Mouse (Mus musculus) midbrain, embryonic 15.5 days (tissue): Measurements from ENCODE around the gene Fbxl8. TPM values are rescaled to one million over a fixed set of nuclear protein-coding genes. Genes with fewer than 3 reads are reported as not detected.

Source experiments
- ATAC-seq: fragments of 200-750 bp; cut with Nextera tagmentation; replicated peaks from 2 replicates; pipeline ENCODE4 v1.8.0; 2017; ENCODE audit warnings: moderate TSS enrichment
- H3K27ac ChIP-seq: fragments of 300-500 bp; sonication (generic); 2 replicates; pipeline ENCODE4 v1.5.1; 2015; ENCODE audit warnings: mild to moderate bottlenecking, inconsistent platforms
- H3K27me3 ChIP-seq: fragments of 300-500 bp; sonication (generic); replicated peaks from 2 replicates; pipeline ENCODE4 v1.6.1; 2015; ENCODE audit warnings: inconsistent platforms
- H3K36me3 ChIP-seq: fragments of 300-500 bp; sonication (generic); replicated peaks from 2 replicates; pipeline ENCODE4 v1.6.1; 2015; ENCODE audit warnings: inconsistent platforms
- H3K4me1 ChIP-seq: fragments of 300-500 bp; sonication (generic); 2 replicates; pipeline ENCODE4 v1.6.1; 2015; ENCODE audit warnings: inconsistent platforms
- H3K4me2 ChIP-seq: fragments of 300-500 bp; sonication (generic); 2 replicates; pipeline ENCODE4 v1.6.1; 2015; ENCODE audit warnings: inconsistent platforms, mild to moderate bottlenecking, moderate library complexity
- H3K4me3 ChIP-seq: fragments of 300-500 bp; sonication (generic); 2 replicates; pipeline ENCODE4 v1.5.1; 2015; ENCODE audit warnings: mild to moderate bottlenecking, inconsistent platforms
- H3K9ac ChIP-seq: fragments of 300-500 bp; sonication (generic); 2 replicates; pipeline ENCODE4 v1.6.1; 2015; ENCODE audit warnings: mild to moderate bottlenecking, inconsistent platforms
- H3K9me3 ChIP-seq: fragments of 300-500 bp; sonication (generic); 2 replicates; pipeline ENCODE4 v1.6.1; 2016; ENCODE audit warnings: inconsistent platforms
- WGBS: fragments of 180-500 bp; shearing (Covaris S2); methylation state at CpG from one replicate; pipeline ENCODE4 v1.1.7; 2015; ENCODE audit warnings: mixed read lengths; 5-methylcytosine and 5-hydroxymethylcytosine counted together
- microRNA counts: library from miRNA; unstranded; fragments of <30 nt; microRNA quantifications from one replicate; lab custom pipeline; 2016
- microRNA-seq: library from miRNA; unstranded; fragments of <30 nt; microRNA quantifications from one replicate; pipeline ENCODE4, GENCODE M21; 2016
- polyA plus RNA-seq: library from polyadenylated mRNA; unstranded; fragments of >200 nt; fragmentation: Nextera tagmentation; extraction: Ambion mirVana; gene quantifications from 2 replicates; pipeline ENCODE4 v1.2.1, GENCODE M21; 2015

Fbxl8 gene
- polyA plus RNA-seq, 1 experiment from 2014 or later: 0.99 TPM

GRCm38 (mm10) chr8:105312891-105313481 lies 48.5 kb downstream of the Fbxl8 start:
- no peak for ATAC-seq
- no peak overlapping the region for H3K27ac ChIP-seq
- H3K9me3 ChIP-seq: no peaks in the 10 kb centered on the region
- H3K36me3 ChIP-seq: peaks cover 46% of the 10 kb centered on the region; the same call in 1 of the 2 replicates
- H3K4me2 ChIP-seq: no peak overlapping the region
- no peaks in the 10 kb centered on the region for H3K27me3 ChIP-seq
- WGBS: 94% methylated on average over 8 of the region's 8 CpGs
- no peak overlapping the region for H3K9ac ChIP-seq
- no peak overlapping the region for H3K4me3 ChIP-seq
- H3K4me1 ChIP-seq: no peaks in the 10 kb centered on the region

DNA sequence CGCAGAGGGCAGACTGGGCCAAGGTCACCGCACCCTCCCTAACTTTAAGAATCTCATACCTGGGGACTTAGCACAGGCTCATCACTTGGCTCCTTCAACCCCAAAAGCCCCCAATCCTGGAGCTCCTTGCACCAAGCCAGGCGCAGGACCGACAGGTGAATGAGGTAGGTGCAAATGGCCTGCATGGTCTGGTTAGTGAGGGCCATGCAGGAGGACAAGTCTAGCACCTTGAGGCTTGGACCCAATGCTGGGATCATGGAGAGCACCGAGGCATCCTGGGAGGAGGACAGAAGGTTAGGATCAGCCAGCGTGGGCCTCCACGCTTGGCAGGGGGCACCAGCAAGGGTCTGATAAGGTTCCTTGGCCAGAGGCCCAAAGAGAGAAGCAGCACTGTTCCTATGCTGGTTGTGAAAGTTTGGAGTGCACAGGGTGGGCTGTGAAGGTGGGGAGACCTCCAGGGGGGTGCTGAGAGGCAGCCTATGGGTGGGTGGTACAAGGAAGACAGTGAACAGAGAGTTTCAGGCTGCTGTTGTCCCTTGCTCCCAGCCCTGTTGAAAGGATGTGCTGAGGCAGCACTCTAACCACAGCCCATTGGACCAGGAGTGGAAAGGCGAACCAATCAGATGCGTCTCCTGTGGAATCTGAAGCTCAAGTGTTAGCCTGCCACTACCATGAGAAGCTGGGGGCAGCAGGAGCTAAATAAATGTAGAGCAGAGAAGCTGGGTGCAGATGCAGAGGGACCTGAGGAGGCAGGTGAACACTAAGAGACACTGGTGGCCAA lies 49.4 kb downstream of the Fbxl8 start:
- Histone ChIP-seq H3K9me3 (no peaks in the 10 kb centered on the region), H3K9ac (no peak overlapping the region), H3K27ac (no peak overlapping the region), H3K27me3 (no peaks in the 10 kb centered on the region), H3K4me1 (no peaks in the 10 kb centered on the region), H3K4me3 (no peak overlapping the region), H3K4me2 (no peak overlapping the region), H3K36me3 (peaks cover 49% of the 10 kb centered on the region; the same call in 1 of the 2 replicates)
- ATAC-seq: no peak
- WGBS: 79% methylated on average over 9 of the region's 9 CpGs

DNA sequence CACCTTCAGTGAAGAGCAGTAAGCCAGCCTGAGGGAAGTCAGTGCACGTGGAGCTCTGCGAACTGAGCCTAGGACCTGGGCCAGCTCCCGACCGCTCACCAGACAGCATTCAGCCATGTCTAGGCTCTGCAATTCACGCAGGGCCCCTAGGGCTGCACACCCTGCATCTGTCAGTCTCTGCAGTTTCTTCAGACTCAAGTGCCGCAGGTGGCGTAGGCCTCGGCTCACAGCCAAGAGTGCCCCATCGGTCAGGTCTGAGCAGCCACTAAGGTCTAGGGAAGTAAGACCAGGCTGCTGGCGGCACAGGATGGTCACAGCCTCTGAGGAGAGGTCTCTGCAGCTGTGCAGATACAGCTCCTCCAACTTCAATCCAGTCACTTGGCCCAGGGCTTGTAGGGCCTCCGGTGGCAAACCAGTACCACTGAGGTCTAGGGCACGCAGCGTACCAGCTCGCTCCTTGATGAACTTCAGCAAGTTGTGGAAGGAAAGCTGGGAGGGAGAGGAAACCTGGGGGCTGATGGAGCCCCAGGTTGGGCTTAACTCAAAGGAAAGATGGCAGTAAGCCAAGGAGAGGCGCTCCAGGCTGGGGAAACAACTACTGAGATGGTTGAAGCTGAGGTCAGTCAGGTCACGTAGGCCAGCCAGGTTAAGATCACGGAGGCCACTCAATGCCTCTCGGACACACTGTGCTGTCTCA lies 50.8 kb downstream of the Fbxl8 start:
- no peaks in the 10 kb centered on the region for H3K27me3 ChIP-seq
- ATAC-seq: no peak
- no peaks in the 10 kb centered on the region for H3K4me1 ChIP-seq
- 93% methylated on average over 18 of the region's 18 CpGs for WGBS
- peaks cover 44% of the 10 kb centered on the region; the same call in 1 of the 2 replicates for H3K36me3 ChIP-seq
- no peaks in the 10 kb centered on the region for H3K9me3 ChIP-seq
- no peak overlapping the region for H3K27ac ChIP-seq
- no peak overlapping the region for H3K9ac ChIP-seq
- no peak overlapping the region for H3K4me3 ChIP-seq
- H3K4me2 ChIP-seq: no peak overlapping the region

DNA sequence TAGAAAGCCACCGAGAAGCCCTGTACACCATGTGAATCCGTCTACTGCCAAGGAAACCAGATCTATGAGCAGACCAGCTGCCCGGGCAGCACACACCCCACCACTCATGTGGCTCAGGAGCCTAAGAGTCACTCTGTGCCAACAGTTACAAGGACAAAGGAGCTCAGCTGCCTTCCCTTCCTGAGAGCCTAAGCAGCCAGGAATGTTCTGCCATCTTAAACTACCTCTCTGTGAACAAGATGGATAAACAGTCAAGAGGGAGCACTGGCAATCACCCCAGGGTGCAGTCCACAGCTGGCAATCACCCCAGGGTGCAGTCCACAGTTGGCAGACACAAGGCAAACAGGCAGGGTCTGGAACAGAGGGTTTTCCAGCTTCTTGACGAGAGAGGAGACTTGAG lies 53.5 kb downstream of the Fbxl8 start:
- no peak for ATAC-seq
- WGBS: 87% methylated on average over 4 of the region's 4 CpGs
- Histone ChIP-seq H3K27ac (no peak overlapping the region), H3K27me3 (no peaks in the 10 kb centered on the region), H3K9ac (no peak overlapping the region), H3K4me3 (no peak overlapping the region), H3K4me1 (no peaks in the 10 kb centered on the region), H3K36me3 (peaks cover 35% of the 10 kb centered on the region; the same call in 1 of the 2 replicates), H3K4me2 (no peak overlapping the region), H3K9me3 (no peaks in the 10 kb centered on the region)

GRCm38 (mm10) chr8:105318662-105319190 lies 54.3 kb downstream of the Fbxl8 start:
- 82% methylated on average over 11 of the region's 11 CpGs for WGBS
- H3K36me3 ChIP-seq: peaks cover 34% of the 10 kb centered on the region; the same call in 1 of the 2 replicates
- H3K27me3 ChIP-seq: no peaks in the 10 kb centered on the region

More at GRCm38 (mm10) chr8:105318662-105319190, 54.3 kb downstream of the Fbxl8 start:
- H3K9ac ChIP-seq: no peak overlapping the region
- ATAC-seq: no peak
- no peaks in the 10 kb centered on the region for H3K9me3 ChIP-seq
- H3K4me2 ChIP-seq: no peak overlapping the region
- no peak overlapping the region for H3K4me3 ChIP-seq
- H3K4me1 ChIP-seq: no peaks in the 10 kb centered on the region
- no peak overlapping the region for H3K27ac ChIP-seq

MicroRNAs within 50 kb of the gene (microRNA counts, 519-probe panel; counts per million panel counts)
- microRNA mmu-miR-328 (lab: Ali Mortazavi, UCI): 2,275 counts per million, percentile 32 among the panel's probes with 10 or more counts

Small RNA genes within 50 kb of the gene (microRNA-seq; reads per million reads assigned to microRNA genes)
- gene Gm27320 (not detected), gene Mir328 (346 reads per million, percentile 66 among the genes with 10 or more reads in this experiment)

Other genes with a start within 250 kb of the Fbxl8 start
- not detected in 2 replicates for gene Ces3a, start 216.0 kb upstream of the Fbxl8 start, polyA plus RNA-seq
- not detected in 2 replicates for gene Ces3b, start 180.9 kb upstream of the Fbxl8 start, polyA plus RNA-seq
- gene Ces4a, start 132.8 kb upstream of the Fbxl8 start, polyA plus RNA-seq: 0.06 TPM in 1 of 2 replicates, not detected in the other
- 20.3 and 22.5 TPM in 2 replicates for gene Cbfb, start 94.0 kb upstream of the Fbxl8 start, polyA plus RNA-seq
- 37.1 and 37.6 TPM in 2 replicates for gene D230025D16Rik, start 39.5 kb upstream of the Fbxl8 start, polyA plus RNA-seq
- 8.1 TPM in 2 replicates for gene B3gnt9, start 9.5 kb upstream of the Fbxl8 start, polyA plus RNA-seq
- 13.5 and 13.6 TPM in 2 replicates for gene Tradd, start within 50 bp of the Fbxl8 start, polyA plus RNA-seq
- 0.25 and 0.42 TPM in 2 replicates for gene Hsf4, start 5.2 kb downstream of the Fbxl8 start, polyA plus RNA-seq
- 4.0 and 4.5 TPM in 2 replicates for gene Nol3, start 11.5 kb downstream of the Fbxl8 start, polyA plus RNA-seq
- 165 and 173 TPM in 2 replicates for gene 4931428F04Rik, start 25.2 kb downstream of the Fbxl8 start, polyA plus RNA-seq
- gene Exoc3l, start 31.5 kb downstream of the Fbxl8 start, polyA plus RNA-seq: 11.8 and 12.7 TPM in 2 replicates
- gene E2f4, start 33.0 kb downstream of the Fbxl8 start, polyA plus RNA-seq: 45.3 and 48.9 TPM in 2 replicates
- gene Elmo3, start 41.0 kb downstream of the Fbxl8 start, polyA plus RNA-seq: 1.1 and 1.3 TPM in 2 replicates
- gene Lrrc29, start 61.6 kb downstream of the Fbxl8 start, polyA plus RNA-seq: 0.68 and 1.1 TPM in 2 replicates
- gene Tmem208, start 61.7 kb downstream of the Fbxl8 start, polyA plus RNA-seq: 130 and 139 TPM in 2 replicates
- 0.88 and 1.2 TPM in 2 replicates for gene Fhod1, start 83.3 kb downstream of the Fbxl8 start, polyA plus RNA-seq
- 12.0 and 12.2 TPM in 2 replicates for gene Slc9a5, start 84.2 kb downstream of the Fbxl8 start, polyA plus RNA-seq
- gene Plekhg4, start 108.6 kb downstream of the Fbxl8 start, polyA plus RNA-seq: 2.1 and 2.4 TPM in 2 replicates
- gene Kctd19, start 148.9 kb downstream of the Fbxl8 start, polyA plus RNA-seq: not detected in 2 replicates
- gene Lrrc36, start 148.9 kb downstream of the Fbxl8 start, polyA plus RNA-seq: 0.97 and 1.3 TPM in 2 replicates
- gene Tppp3, start 206.9 kb downstream of the Fbxl8 start, polyA plus RNA-seq: 125 and 127 TPM in 2 replicates
- 36.5 and 39.9 TPM in 2 replicates for gene Zdhhc1, start 232.3 kb downstream of the Fbxl8 start, polyA plus RNA-seq